Mouse (Mus musculus): Measurements from ENCODE around the gene Pla2g15.

DNA sequence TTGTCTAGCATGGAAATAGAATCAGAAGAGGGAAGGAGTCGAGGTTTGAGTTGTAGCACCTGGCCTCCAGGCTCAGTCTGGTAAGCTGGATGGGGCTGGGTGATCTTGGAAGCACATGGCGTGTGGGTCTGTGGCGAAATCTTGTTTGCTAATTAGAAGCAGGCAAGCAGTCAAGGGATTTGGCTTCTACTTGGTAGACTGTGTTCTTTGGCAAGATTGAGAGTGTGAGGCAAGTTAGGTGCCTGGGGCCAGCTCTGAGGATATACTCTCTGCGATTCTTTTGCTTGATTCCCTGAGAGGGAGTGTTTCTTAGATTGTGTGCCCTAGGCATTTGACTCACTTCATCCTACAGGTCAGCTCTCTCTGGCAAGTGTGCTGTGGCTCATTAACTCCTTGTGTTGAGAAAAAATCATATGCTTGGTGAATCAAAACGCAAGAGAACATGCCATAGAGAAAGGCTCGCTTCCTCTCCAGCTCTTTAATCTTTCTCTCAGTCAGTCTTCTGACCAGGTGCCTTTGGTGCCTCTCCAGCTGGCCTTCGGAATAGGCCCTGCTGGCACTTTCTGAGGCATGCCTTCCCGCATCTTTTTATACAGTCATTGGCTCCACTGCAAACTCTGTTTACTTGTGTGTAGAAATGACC lies 35.5 kb downstream of the Pla2g15 start:
- TF ChIP-seq CTCF (IDR thresholded peaks at IDR 0.05; ENCODE audit: low read depth, low read length) (no peak), POLR2A (IDR thresholded peaks at IDR 0.05; ENCODE audit: borderline replicate concordance, low read depth, low read length) (no peak)

All from bone marrow macrophage, adult 2 months (primary cell).